In the genomic region with DNA sequence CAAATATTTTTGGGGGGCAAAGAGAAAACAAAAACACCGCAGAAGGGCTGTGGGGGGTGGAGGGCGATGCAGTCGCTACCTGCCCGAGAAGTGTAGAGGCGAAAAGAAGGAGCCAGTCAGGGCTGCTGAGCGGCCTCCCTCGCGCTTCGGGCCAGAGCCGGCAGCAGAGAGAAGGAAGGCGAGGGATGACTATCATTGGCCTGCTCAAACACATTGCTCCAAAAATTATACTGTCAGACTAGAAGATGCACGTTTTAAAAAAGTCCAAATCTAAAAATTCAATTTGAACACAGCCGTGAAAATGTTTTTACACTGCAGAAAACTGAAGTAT, we compare ENCODE assay signal across 13 mouse cellular contexts. TPM values are rescaled to one million over a fixed set of nuclear protein-coding genes. Genes with fewer than 3 reads are reported as not detected.
DNase-seq lines count a peak whose midpoint lies in the region; ATAC-seq and TF ChIP-seq lines count a peak whose summit lies in the region.
"Had no signal": no experiment of that assay in that cellular context is flagged by ENCODE, and none has a peak within 500 bp of the region (broad histone marks: within the 10 kb centered on the region; RNA-seq: fewer than 3 reads in every experiment).

No protein-coding gene starts in this region.

- no peak for TF ChIP-seq CTCF in stomach, postnatal 0 days (IDR thresholded peaks at IDR 0.05; ENCODE audit: low read depth)

- TF ChIP-seq EP300 in stomach, postnatal 0 days (optimal IDR thresholded peaks at IDR 0.05) = no peak

- H3K27ac ChIP-seq in limb, embryonic 12.5 days = no peak overlapping the region
- no peak overlapping the region for H3K27ac ChIP-seq in limb, embryonic 10.5 days
- H3K27ac ChIP-seq in hindbrain, embryonic 15.5 days (replicated peaks) = peak overlapping the region; percentile 77
- H3K27ac ChIP-seq in stomach, postnatal 0 days (replicated peaks) = no peak overlapping the region
- H3K27ac ChIP-seq: macrophage had no signal

- peak overlapping the region; percentile 9; the same call in 1 of the 2 replicates for H3K4me3 ChIP-seq in limb, embryonic 12.5 days (replicated peaks)
- H3K4me3 ChIP-seq in limb, embryonic 10.5 days = no peak overlapping the region
- no peak overlapping the region for H3K4me3 ChIP-seq in hindbrain, embryonic 15.5 days
- H3K4me3 ChIP-seq in stomach, postnatal 0 days (ENCODE audit: low read depth, low read length) = no peak overlapping the region

- no peak for ATAC-seq in limb, embryonic 12.5 days (ENCODE audit: insufficient number of reproducible peaks, insufficient read depth, low FRiP score, low TSS enrichment, low read depth)
- no peak for ATAC-seq in hindbrain, embryonic 15.5 days (ENCODE audit: low FRiP score, low read depth)
- no peak for ATAC-seq in stomach, postnatal 0 days (ENCODE audit: low FRiP score, low TSS enrichment)

- peaks cover 3% of the 10 kb centered on the region; the same call in 1 of the 2 replicates for H3K36me3 ChIP-seq in limb, embryonic 12.5 days
- no peaks in the 10 kb centered on the region for H3K36me3 ChIP-seq in limb, embryonic 10.5 days
- H3K36me3 ChIP-seq in hindbrain, embryonic 15.5 days = no peaks in the 10 kb centered on the region
- H3K36me3 ChIP-seq in stomach, postnatal 0 days (ENCODE audit: control insufficient read depth, insufficient read depth, low read length) = no peaks in the 10 kb centered on the region

- peaks cover 79% of the 10 kb centered on the region for H3K4me1 ChIP-seq in limb, embryonic 12.5 days (replicated peaks)
- H3K4me1 ChIP-seq in limb, embryonic 10.5 days = peaks cover 49% of the 10 kb centered on the region
- H3K4me1 ChIP-seq in hindbrain, embryonic 15.5 days (replicated peaks) = peaks cover 53% of the 10 kb centered on the region
- H3K4me1 ChIP-seq in stomach, postnatal 0 days (replicated peaks; ENCODE audit: control insufficient read depth, insufficient read depth) = peaks cover 22% of the 10 kb centered on the region

- H3K9ac ChIP-seq in limb, embryonic 12.5 days (replicated peaks) = 0 out of 2 replicates have a peak overlapping the region, but pooled peaks have one; percentile 18
- no peak overlapping the region for H3K9ac ChIP-seq in hindbrain, embryonic 15.5 days
- H3K9ac ChIP-seq in stomach, postnatal 0 days (ENCODE audit: low read length) = no peak overlapping the region

- peaks cover 99% of the 10 kb centered on the region for H3K27me3 ChIP-seq in limb, embryonic 12.5 days
- peaks cover 100% of the 10 kb centered on the region for H3K27me3 ChIP-seq in limb, embryonic 10.5 days (ENCODE audit: low read depth, poor library complexity, severe bottlenecking)
- H3K27me3 ChIP-seq in hindbrain, embryonic 15.5 days = peaks cover 75% of the 10 kb centered on the region
- H3K27me3 ChIP-seq in stomach, postnatal 0 days (ENCODE audit: control insufficient read depth, insufficient read depth, low read length) = no peaks in the 10 kb centered on the region

- DNase-seq in embryo, embryonic 10.5 days (ENCODE audit: low spot score) = peak; percentile 49
- no peak for DNase-seq in embryo, embryonic 10 days (ENCODE audit: low spot score)
- no peak for DNase-seq in limb, embryonic 10.5 days (ENCODE audit: low spot score)
- DNase-seq in stomach, postnatal 0 days (ENCODE audit: low spot score) = no peak
- no peak for DNase-seq in spleen, postnatal 36 days (ENCODE audit: low spot score in 2 of 2)
- DNase-seq in urinary bladder, adult 18-20 months (ENCODE audit: low spot score in 2 of 2) = no peak
- DNase-seq: adrenal gland, postnatal 36 days; kidney, postnatal 36 days; liver; thymus, postnatal 36 days had no signal

- H3K9me3 ChIP-seq in limb, embryonic 12.5 days = no peaks in the 10 kb centered on the region
- H3K9me3 ChIP-seq in limb, embryonic 10.5 days (replicated peaks) = no peaks in the 10 kb centered on the region
- H3K9me3 ChIP-seq in hindbrain, embryonic 15.5 days = no peaks in the 10 kb centered on the region
- no peaks in the 10 kb centered on the region for H3K9me3 ChIP-seq in stomach, postnatal 0 days (ENCODE audit: control insufficient read depth, low read length)

- peak overlapping the region; percentile 23 for H3K4me2 ChIP-seq in limb, embryonic 12.5 days
- peak overlapping the region; percentile 34 for H3K4me2 ChIP-seq in hindbrain, embryonic 15.5 days
- 0 out of 2 replicates have a peak overlapping the region, but pooled peaks have one; percentile 14 for H3K4me2 ChIP-seq in stomach, postnatal 0 days (replicated peaks; ENCODE audit: low read depth)

- WGBS in limb, embryonic 12.5 days = 3% methylated on average over 13 of the region's 13 CpGs
- under 1% methylated on average over 13 of the region's 13 CpGs for WGBS in limb, embryonic 10.5 days
- 9% methylated on average over 13 of the region's 13 CpGs for WGBS in hindbrain, embryonic 15.5 days
- WGBS in stomach, postnatal 0 days = 66% methylated on average over 13 of the region's 13 CpGs

RNA-seq across cellular contexts. Expression of a gene that starts 20.0 kb away (rescaled TPM):
- polyA plus RNA-seq in limb, embryonic 12.5 days (2016; fragmentation: Nextera tagmentation; extraction: Ambion mirVana) = 14.5 and 18.1 TPM in 2 replicates
- 0.24 and 2.1 TPM in 2 replicates for polyA plus RNA-seq in limb, embryonic 10.5 days (2016; fragmentation: Nextera tagmentation; extraction: Ambion mirVana)
- 71.2 and 87.6 TPM in 2 replicates for polyA plus RNA-seq in hindbrain, embryonic 15.5 days (2015; fragmentation: Nextera tagmentation; extraction: Ambion mirVana)
- 36.5 and 36.6 TPM in 2 replicates for polyA plus RNA-seq in stomach, postnatal 0 days (2015; fragmentation: Nextera tagmentation; extraction: Ambion mirVana)

RNA-seq across cellular contexts. Expression of a gene that starts 42.4 kb away (rescaled TPM):
- polyA plus RNA-seq in limb, embryonic 12.5 days (2016; fragmentation: Nextera tagmentation; extraction: Ambion mirVana) = 4.1 and 5.1 TPM in 2 replicates
- polyA plus RNA-seq in limb, embryonic 10.5 days (2016; fragmentation: Nextera tagmentation; extraction: Ambion mirVana) = 1.9 and 2.7 TPM in 2 replicates
- polyA plus RNA-seq in hindbrain, embryonic 15.5 days (2015; fragmentation: Nextera tagmentation; extraction: Ambion mirVana) = 14.0 and 15.1 TPM in 2 replicates
- polyA plus RNA-seq in stomach, postnatal 0 days (2015; fragmentation: Nextera tagmentation; extraction: Ambion mirVana) = 3.3 TPM in 2 replicates

RNA-seq across cellular contexts. Expression of a gene that starts 51.1 kb away (rescaled TPM):
- polyA plus RNA-seq in limb, embryonic 12.5 days (2016; fragmentation: Nextera tagmentation; extraction: Ambion mirVana) = 46.5 and 48.6 TPM in 2 replicates
- polyA plus RNA-seq in limb, embryonic 10.5 days (2016; fragmentation: Nextera tagmentation; extraction: Ambion mirVana) = 51.7 and 54.4 TPM in 2 replicates
- polyA plus RNA-seq in hindbrain, embryonic 15.5 days (2015; fragmentation: Nextera tagmentation; extraction: Ambion mirVana) = 39.7 and 40.6 TPM in 2 replicates
- polyA plus RNA-seq in stomach, postnatal 0 days (2015; fragmentation: Nextera tagmentation; extraction: Ambion mirVana) = 38.5 and 39.3 TPM in 2 replicates

RNA-seq across cellular contexts. Expression of a gene that starts 57.4 kb away (rescaled TPM):
- 9.7 and 11.8 TPM in 2 replicates for polyA plus RNA-seq in limb, embryonic 12.5 days (2016; fragmentation: Nextera tagmentation; extraction: Ambion mirVana)
- polyA plus RNA-seq in limb, embryonic 10.5 days (2016; fragmentation: Nextera tagmentation; extraction: Ambion mirVana) = 3.7 and 8.1 TPM in 2 replicates
- polyA plus RNA-seq in hindbrain, embryonic 15.5 days (2015; fragmentation: Nextera tagmentation; extraction: Ambion mirVana) = 1.2 and 1.7 TPM in 2 replicates
- 1.7 and 2.0 TPM in 2 replicates for polyA plus RNA-seq in stomach, postnatal 0 days (2015; fragmentation: Nextera tagmentation; extraction: Ambion mirVana)
- polyA plus RNA-seq: macrophage had no signal
